Mouse (Mus musculus) limb, embryonic 14.5 days (tissue): ENCODE results near the gene Gm4307. TPM values are rescaled to one million over a fixed set of nuclear protein-coding genes. Genes with fewer than 3 reads are reported as not detected.
"Not testable (repeated sequence)": the region's sequence is repeated elsewhere in the genome, so short reads cannot be mapped to it uniquely, and the experiment has no call there.

Experiments
- ATAC-seq: fragments of 200-750 bp; cut with Nextera tagmentation; 2 replicates; pipeline ENCODE4 v1.8.0; 2017; ENCODE audit warnings: low read depth, moderate number of reproducible peaks, moderate TSS enrichment; ENCODE audit not compliant: low FRiP score
- DNase-seq: peaks from one replicate; pipeline ENCODE4 v3.0.0-alpha.2; 2015; ENCODE audit warnings: low spot score
- H3K27ac ChIP-seq: fragments of 300-500 bp; sonication (generic); replicated peaks from 2 replicates; pipeline ENCODE4 v1.5.1; 2014; ENCODE audit warnings: low read depth, mild to moderate bottlenecking, low read length, moderate library complexity, mixed read lengths
- H3K27me3 ChIP-seq: fragments of 300-500 bp; sonication (generic); 2 replicates; pipeline ENCODE4 v1.6.1; 2014; ENCODE audit warnings: low read length, mixed read lengths; ENCODE audit not compliant: control insufficient read depth, insufficient read depth
- H3K36me3 ChIP-seq: fragments of 300-500 bp; sonication (generic); 2 replicates; pipeline ENCODE4 v1.6.1; 2014; ENCODE audit warnings: mild to moderate bottlenecking, low read length, moderate library complexity, mixed read lengths; ENCODE audit not compliant: control insufficient read depth, insufficient read depth
- H3K4me1 ChIP-seq: fragments of 300-500 bp; sonication (generic); 2 replicates; pipeline ENCODE4 v1.6.1; 2014; ENCODE audit warnings: antibody characterized with exemption, low read length, mixed read lengths; ENCODE audit not compliant: control insufficient read depth, insufficient read depth
- H3K4me2 ChIP-seq: fragments of 300-500 bp; sonication (generic); replicated peaks from 2 replicates; pipeline ENCODE4 v1.6.1; 2014; ENCODE audit warnings: low read depth, mild to moderate bottlenecking, low read length, moderate library complexity; ENCODE audit not compliant: severe bottlenecking
- H3K4me3 ChIP-seq: fragments of 300-500 bp; sonication (generic); replicated peaks from 2 replicates; pipeline ENCODE4 v1.5.1; 2014; ENCODE audit warnings: low read length
- H3K9ac ChIP-seq: fragments of 300-500 bp; sonication (generic); 2 replicates; pipeline ENCODE4 v1.6.1; 2014; ENCODE audit warnings: mild to moderate bottlenecking, low read depth, low read length, moderate library complexity; ENCODE audit not compliant: severe bottlenecking
- H3K9me3 ChIP-seq: fragments of 300-500 bp; sonication (generic); 2 replicates; pipeline ENCODE4 v1.6.1; 2016; ENCODE audit warnings: low read length; ENCODE audit not compliant: control insufficient read depth
- WGBS: fragments of 180-500 bp; shearing (Covaris S2); extraction: QIAGEN DNeasy Blood & Tissue Kit; methylation state at CpG from one replicate; pipeline ENCODE4 v1.1.7; 2014; 5-methylcytosine and 5-hydroxymethylcytosine counted together
- polyA plus RNA-seq, 2 experiments: library from polyadenylated mRNA; depleted of rRNA in 1 of 2; stranded (reverse) in 1 of 2; unstranded in 1 of 2; fragments of >200 nt; fragmentation: Nextera tagmentation in 1 of 2; extraction: Ambion mirVana in 1 of 2; gene quantifications; 2 replicates each; pipeline versions ENCODE4 v1.2.1 to v1.2.3; 2012 to 2014

The Gm4307 gene
- not detected in 2 replicates for polyA plus RNA-seq (2012; rRNA removed)
- polyA plus RNA-seq (2014; fragmentation: Nextera tagmentation; extraction: Ambion mirVana) = not detected in 2 replicates

GRCm38 (mm10) chr10:100361038-100361437 is at the start of gene Gm4307:
Gene Gm4307 (plus strand): TSS chr10:100361338.
- no CpG with 5 or more reads among the region's 3 CpGs for WGBS

GRCm38 (mm10) chr10:100335376-100335775 is 25.8 kb upstream of the Gm4307 start, which contains the start of gene Gm4301:
Gene Gm4301 (plus strand): TSS chr10:100335676.
- not testable (repeated sequence) for DNase-seq, H3K4me2 ChIP-seq, H3K9me3 ChIP-seq, H3K4me1 ChIP-seq, H3K36me3 ChIP-seq, ATAC-seq, H3K9ac ChIP-seq, H3K27ac ChIP-seq, H3K27me3 ChIP-seq, H3K4me3 ChIP-seq
- no CpG with 5 or more reads among the region's 2 CpGs for WGBS

More at GRCm38 (mm10) chr10:100361038-100361437, at the start of gene Gm4307:
- H3K27ac ChIP-seq, DNase-seq, H3K36me3 ChIP-seq, H3K4me1 ChIP-seq, H3K27me3 ChIP-seq, H3K4me3 ChIP-seq, H3K9ac ChIP-seq, H3K4me2 ChIP-seq, ATAC-seq, H3K9me3 ChIP-seq: not testable (repeated sequence)

- H3K4me1 ChIP-seq, H3K4me3 ChIP-seq, H3K9ac ChIP-seq, DNase-seq, H3K4me2 ChIP-seq, H3K9me3 ChIP-seq, ATAC-seq, H3K27me3 ChIP-seq, H3K36me3 ChIP-seq, H3K27ac ChIP-seq: not testable (repeated sequence)
- no CpG with 5 or more reads among the region's 3 CpGs for WGBS
Measured at GRCm38 (mm10) chr10:100340536-100340935, 20.6 kb upstream of the Gm4307 start, which contains the start of gene Gm4302. Gene Gm4302 (plus strand): TSS chr10:100340836.

- H3K36me3 ChIP-seq, H3K9ac ChIP-seq, H3K27ac ChIP-seq, H3K4me1 ChIP-seq, DNase-seq, H3K4me2 ChIP-seq, H3K27me3 ChIP-seq, H3K4me3 ChIP-seq, H3K9me3 ChIP-seq, ATAC-seq: not testable (repeated sequence)
- WGBS = no CpG with 5 or more reads among the region's 3 CpGs
Measured at GRCm38 (mm10) chr10:100345672-100346071, 15.5 kb upstream of the Gm4307 start, which contains the start of gene Gm4303. Gene Gm4303 (plus strand): TSS chr10:100345972.

GRCm38 (mm10) chr10:100350793-100351192 is 10.3 kb upstream of the Gm4307 start, which contains the start of gene Gm4305:
Gene Gm4305 (plus strand): TSS chr10:100351093.
- not testable (repeated sequence) for DNase-seq, H3K9me3 ChIP-seq, H3K36me3 ChIP-seq, H3K27me3 ChIP-seq, H3K4me2 ChIP-seq, H3K27ac ChIP-seq, H3K9ac ChIP-seq, H3K4me3 ChIP-seq, ATAC-seq, H3K4me1 ChIP-seq
- no CpG with 5 or more reads among the region's 3 CpGs for WGBS

GRCm38 (mm10) chr10:100356841-100357240 is 4.3 kb upstream of the Gm4307 start:
- DNase-seq = not testable (repeated sequence)

GRCm38 (mm10) chr10:100382460-100382859 is 21.3 kb downstream of the Gm4307 start, which contains the start of gene Gm4312:
Gene Gm4312 (minus strand): TSS chr10:100382560.
- ATAC-seq, H3K9ac ChIP-seq, H3K27me3 ChIP-seq, DNase-seq, H3K4me3 ChIP-seq, H3K36me3 ChIP-seq, H3K4me1 ChIP-seq, H3K9me3 ChIP-seq, H3K4me2 ChIP-seq, H3K27ac ChIP-seq: not testable (repeated sequence)
- no CpG with 5 or more reads among the region's 2 CpGs for WGBS

More at GRCm38 (mm10) chr10:100356841-100357240, 4.3 kb upstream of the Gm4307 start:
- WGBS = 75% methylated on average over 1 of the region's 2 CpGs
- H3K27ac ChIP-seq, H3K4me3 ChIP-seq, ATAC-seq, H3K4me2 ChIP-seq, H3K4me1 ChIP-seq, H3K9ac ChIP-seq, H3K27me3 ChIP-seq, H3K36me3 ChIP-seq, H3K9me3 ChIP-seq: not testable (repeated sequence)

- not testable (repeated sequence) for H3K4me2 ChIP-seq, ATAC-seq, H3K4me3 ChIP-seq, H3K4me1 ChIP-seq, H3K9ac ChIP-seq, H3K9me3 ChIP-seq, DNase-seq, H3K27ac ChIP-seq, H3K27me3 ChIP-seq, H3K36me3 ChIP-seq
- WGBS = 84% methylated on average over 6 of the region's 6 CpGs
Measured at GRCm38 (mm10) chr10:100402301-100402700, 41.2 kb downstream of the Gm4307 start.
